Mouse (Mus musculus) telencephalon, adult 2 months (tissue): ENCODE data around the gene Tubgcp4.

Source experiments
- DNase-seq: peaks from one replicate; pipeline ENCODE4 v3.0.0-alpha.2; 2011; ENCODE audit warnings: low read depth, low spot score

Tubgcp4 gene

GRCm38 (mm10) chr2:121204276-121204675 lies 33.8 kb downstream of the Tubgcp4 start:
- no peak for DNase-seq

GRCm38 (mm10) chr2:121206541-121206940 lies 36.1 kb downstream of the Tubgcp4 start:
- no peak for DNase-seq

- DNase-seq = no peak
Measured at GRCm38 (mm10) chr2:121214491-121214890, 44.0 kb downstream of the Tubgcp4 start.

- no peak for DNase-seq
Measured at GRCm38 (mm10) chr2:121219177-121219576, 48.7 kb downstream of the Tubgcp4 start.

- no peak for DNase-seq
Measured at GRCm38 (mm10) chr2:121219994-121220393, 49.5 kb downstream of the Tubgcp4 start.

GRCm38 (mm10) chr2:121223010-121223409 lies 52.6 kb downstream of the Tubgcp4 start:
- DNase-seq = peak; percentile 60

- no peak for DNase-seq
Measured at GRCm38 (mm10) chr2:121228135-121228534, 57.7 kb downstream of the Tubgcp4 start.

GRCm38 (mm10) chr2:121235460-121236072 lies 65.1 kb downstream of the Tubgcp4 start:
- DNase-seq = no peak

- DNase-seq = no peak
Measured at GRCm38 (mm10) chr2:121239426-121239825, 69.0 kb downstream of the Tubgcp4 start.

GRCm38 (mm10) chr2:121244099-121244498 lies 73.6 kb downstream of the Tubgcp4 start:
- no peak for DNase-seq
